Mouse (Mus musculus) stomach, postnatal 0 days (tissue): Measurements from ENCODE around the gene Slc35b1.

Source experiments
- CTCF ChIP-seq: IDR thresholded peaks from 2 replicates; pipeline ENCODE4 v1.5.1; 2016; ENCODE audit warnings: antibody characterized with exemption, low read depth, mild to moderate bottlenecking, moderate library complexity
- EP300 ChIP-seq: optimal IDR thresholded peaks from 2 replicates; pipeline ENCODE3; 2016; ENCODE audit warnings: antibody characterized with exemption

- TF ChIP-seq CTCF = no peak
- TF ChIP-seq EP300 = no peak
Observed at GRCm38 (mm10) chr11:95344181-95344580, 40.3 kb upstream of the Slc35b1 start.
